Mouse (Mus musculus) layer of hippocampus, adult 8-10 months (tissue): ENCODE data around the gene Dtd1. TPM values are rescaled to one million over a fixed set of nuclear protein-coding genes. Genes with fewer than 3 reads are reported as not detected.

Source experiments
- DNase-seq, 2 experiments: peaks; one replicate each; pipeline ENCODE4 v3.0.0; 2022; ENCODE audit warnings: low spot score in 2 of 2
- total RNA-seq, 4 experiments: library from RNA; stranded (reverse); gene quantifications; 2 replicates each; pipeline ENCODE4 v1.2.4; 2022

Gene Dtd1
- total RNA-seq, 4 experiments from 2014 or later = 59.2 to 73.7 (median 68.7) TPM

DNA sequence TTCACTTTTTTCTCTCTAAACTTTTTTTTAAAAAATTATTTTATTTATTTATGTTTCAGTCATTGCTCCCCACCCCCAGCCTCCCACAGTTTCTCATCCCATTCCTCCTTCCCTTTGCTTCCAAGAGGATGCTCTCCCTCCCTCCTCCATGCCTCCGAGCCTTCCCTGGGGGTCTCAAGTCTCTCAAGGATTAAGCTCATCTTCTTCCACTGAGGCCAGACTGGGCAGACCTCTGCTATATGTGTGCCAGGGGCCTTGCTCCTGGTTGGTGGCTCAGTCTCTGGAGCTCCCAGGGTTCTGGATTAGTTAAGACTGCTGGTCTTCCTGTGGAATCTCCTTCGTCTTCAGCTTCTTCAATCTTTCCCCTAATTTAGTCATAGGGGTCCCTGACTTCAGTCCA is 110.0 kb downstream of the Dtd1 start:
- DNase-seq = no peak

- DNase-seq = no peak
Measured at GRCm38 (mm10) chr2:144714596-144714995, 114.9 kb downstream of the Dtd1 start.

- no peak for DNase-seq
Measured at GRCm38 (mm10) chr2:144715211-144715768, 115.6 kb downstream of the Dtd1 start.

- no peak for DNase-seq
Measured at GRCm38 (mm10) chr2:144716248-144716647, 116.6 kb downstream of the Dtd1 start.

GRCm38 (mm10) chr2:144718273-144718672 is 118.6 kb downstream of the Dtd1 start:
- no peak for DNase-seq

DNA sequence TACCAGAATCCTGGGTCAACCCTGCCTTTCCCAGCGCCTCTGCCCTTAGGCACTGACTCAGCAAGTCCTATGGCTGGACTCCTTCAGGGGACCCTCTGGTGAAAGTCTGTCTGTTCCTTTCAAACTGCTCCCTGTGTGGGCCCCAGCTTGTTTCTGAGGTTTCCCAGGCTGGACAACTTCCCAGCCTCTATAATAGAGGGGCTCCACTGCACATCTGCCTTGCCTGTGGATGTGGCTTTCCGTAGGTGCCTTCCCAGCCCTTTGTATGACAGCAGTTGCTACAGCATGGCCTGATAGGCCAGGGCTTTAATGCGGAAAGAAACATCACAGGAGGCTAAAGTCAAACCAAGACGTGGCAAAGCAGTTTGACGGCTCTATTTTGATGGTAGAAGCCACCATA is 119.6 kb downstream of the Dtd1 start:
- DNase-seq = no peak

- DNase-seq = no peak
Measured at GRCm38 (mm10) chr2:144719718-144720117, 120.0 kb downstream of the Dtd1 start.

DNA sequence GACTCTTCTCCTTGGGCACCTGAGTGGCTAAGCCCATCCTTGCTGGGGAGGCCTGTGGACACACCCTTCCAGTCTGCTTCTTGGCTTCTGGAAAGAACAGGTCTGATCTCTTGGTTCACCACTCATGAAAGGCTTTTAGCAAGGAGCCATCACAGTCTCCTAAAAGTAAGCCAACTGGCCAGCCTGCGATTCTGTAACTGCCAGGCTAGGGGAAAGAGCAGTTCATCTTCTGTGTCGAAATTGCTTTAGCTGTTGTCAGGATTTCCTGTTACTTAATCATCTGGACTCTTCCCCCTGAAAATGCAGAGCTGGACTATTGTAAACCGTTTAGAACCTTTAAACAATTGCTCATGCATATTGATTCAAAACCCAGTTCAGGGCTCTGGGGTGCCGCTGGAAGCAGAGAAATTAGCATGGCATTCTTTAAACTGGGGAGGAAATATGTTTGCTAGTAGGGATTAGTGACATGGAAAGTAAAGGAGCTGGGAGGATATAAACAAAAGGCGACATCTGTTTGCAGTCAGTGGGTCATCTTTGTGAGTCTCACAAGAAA is 120.8 kb downstream of the Dtd1 start:
- no peak for DNase-seq

GRCm38 (mm10) chr2:144724679-144725078 is 125.0 kb downstream of the Dtd1 start:
- no peak for DNase-seq

- DNase-seq = no peak
Measured at GRCm38 (mm10) chr2:144727136-144727535, 127.4 kb downstream of the Dtd1 start.

GRCm38 (mm10) chr2:144729776-144730175 is 130.1 kb downstream of the Dtd1 start:
- no peak for DNase-seq

DNA sequence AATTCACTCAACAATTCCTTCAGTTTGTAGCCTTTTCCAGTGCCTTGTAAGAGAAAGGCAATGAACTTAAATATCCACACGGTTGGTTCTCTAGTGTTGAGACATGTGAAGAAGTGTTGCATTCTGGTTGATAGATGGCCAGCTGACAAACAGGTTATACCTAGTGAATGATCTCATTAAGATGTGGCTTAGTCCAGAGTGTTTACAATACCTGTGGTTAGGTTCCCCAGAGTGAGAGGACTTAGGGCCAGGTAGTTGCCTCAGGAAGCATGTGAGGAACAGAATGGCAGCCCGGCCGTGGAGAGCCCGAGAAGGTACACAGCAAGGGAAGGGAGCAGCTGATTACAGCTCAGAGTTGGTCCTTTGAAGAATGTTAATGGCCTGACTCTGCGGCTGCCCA is 138.5 kb downstream of the Dtd1 start:
- DNase-seq = no peak

- no peak for DNase-seq
Measured at GRCm38 (mm10) chr2:144738576-144738975, 138.9 kb downstream of the Dtd1 start.

GRCm38 (mm10) chr2:144740577-144740997 is 140.9 kb downstream of the Dtd1 start:
- DNase-seq = no peak

DNA sequence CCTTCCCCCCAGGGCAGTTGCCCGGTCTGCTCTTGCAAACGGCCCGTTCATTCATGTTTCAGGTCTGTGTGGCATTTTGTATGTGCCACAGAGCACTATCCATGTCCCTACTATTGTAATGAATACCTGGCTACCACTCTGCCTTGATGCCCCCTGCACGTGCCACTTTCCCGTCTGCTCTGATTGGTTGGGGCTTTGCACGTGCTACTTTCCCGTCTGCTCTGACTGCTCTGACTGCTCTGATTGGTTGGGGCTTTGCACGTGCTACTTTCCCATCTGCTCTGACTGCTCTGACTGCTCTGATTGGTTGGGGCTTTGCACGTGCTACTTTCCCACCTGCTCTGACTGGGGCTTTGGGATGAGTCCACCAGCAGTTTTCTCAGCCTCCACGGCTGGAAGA is 142.3 kb downstream of the Dtd1 start:
- no peak for DNase-seq

- DNase-seq = no peak
Measured at GRCm38 (mm10) chr2:144743316-144743715, 143.6 kb downstream of the Dtd1 start.

DNA sequence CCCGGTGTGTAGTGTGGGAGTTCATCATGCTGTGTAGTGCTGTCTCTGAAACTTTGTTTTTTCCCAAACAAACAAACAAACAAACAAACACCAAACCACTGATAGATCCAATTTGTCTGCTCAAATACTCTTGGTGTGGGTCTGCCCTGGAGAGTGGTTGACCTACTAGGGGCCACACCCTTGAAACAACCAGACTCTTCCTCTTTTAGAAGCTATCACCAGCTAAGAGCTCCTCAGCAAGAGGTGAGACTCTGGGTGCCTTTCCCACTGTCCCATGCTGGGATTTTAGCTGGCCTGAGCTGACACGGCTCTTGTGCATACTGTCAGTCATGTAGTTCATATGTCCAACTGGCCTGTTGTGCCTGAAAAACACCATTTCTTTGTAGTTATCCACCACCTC is 145.6 kb downstream of the Dtd1 start:
- DNase-seq = no peak

DNA sequence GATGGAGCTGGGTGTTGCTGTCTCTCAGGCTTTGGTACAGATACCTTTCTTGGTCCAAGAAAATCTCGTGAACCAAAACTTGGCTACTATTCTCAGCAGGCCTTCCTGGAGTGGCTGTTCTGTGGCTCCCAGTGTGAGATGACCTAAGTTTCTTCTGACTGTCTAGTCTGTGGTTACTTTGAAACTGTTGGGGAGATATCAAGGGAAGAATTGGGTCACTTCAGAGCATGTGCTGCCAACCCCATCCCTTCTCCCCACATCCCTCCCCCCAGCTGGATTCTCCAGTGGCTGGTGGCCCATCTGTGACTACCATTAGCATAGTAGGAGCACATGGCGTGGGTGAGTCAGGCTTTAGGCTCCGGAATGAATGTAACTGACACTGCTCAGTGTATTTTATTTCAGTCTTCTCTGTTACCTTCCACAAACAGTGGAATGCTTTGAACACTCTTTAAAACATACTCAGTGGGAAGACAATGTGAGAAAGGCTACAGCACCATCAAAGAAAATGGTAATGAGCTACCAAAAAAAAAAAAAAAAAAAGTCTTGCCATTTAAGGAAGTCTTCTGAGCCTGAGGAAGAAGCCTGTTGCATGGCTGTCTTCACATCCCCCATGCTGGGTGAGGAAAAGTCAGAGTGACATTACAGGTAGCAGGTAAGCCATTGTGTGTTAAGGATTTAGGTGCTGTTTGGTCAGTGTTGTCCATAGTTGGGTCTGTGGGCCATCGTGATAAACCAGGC is 146.5 kb downstream of the Dtd1 start:
- no peak for DNase-seq

DNA sequence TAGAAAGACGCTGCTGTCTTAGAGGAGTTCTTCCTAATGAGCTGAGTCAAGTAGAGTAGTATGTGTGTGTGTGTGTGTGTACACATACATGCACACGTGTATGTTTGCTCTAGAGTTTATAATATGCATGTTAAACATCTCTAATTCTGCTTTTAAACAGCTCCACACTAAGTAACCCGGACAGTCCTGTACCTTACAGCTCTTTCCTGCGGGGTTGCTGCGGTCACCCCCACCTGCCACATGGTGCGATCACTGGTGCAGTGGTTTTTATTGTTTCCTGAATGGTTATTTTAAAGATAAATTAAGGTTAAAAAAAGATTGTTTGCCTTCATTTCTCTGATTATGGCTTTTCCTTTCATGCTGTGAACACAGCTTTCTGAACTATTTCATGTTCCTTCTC is 153.9 kb downstream of the Dtd1 start:
- no peak for DNase-seq

DNA sequence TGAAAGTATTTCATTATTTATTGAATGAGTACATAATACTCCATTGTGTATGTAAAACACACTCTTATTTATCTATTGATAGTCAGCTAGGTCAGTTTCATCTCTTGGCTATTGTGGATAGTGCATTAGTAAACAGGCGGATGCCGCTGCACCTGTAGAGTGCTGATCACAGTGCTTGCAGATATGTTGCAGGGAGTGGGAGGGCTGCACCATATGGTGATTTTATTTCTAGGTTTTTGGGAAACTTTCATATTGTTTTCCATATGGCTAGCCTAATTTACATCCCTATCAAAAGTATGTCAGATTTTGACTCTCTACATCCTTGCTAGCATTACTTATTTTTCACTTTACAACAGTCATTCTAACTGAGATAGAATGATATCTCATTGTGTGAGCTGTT is 155.3 kb downstream of the Dtd1 start:
- no peak for DNase-seq

- no peak for DNase-seq
Measured at GRCm38 (mm10) chr2:144760666-144761065, 161.0 kb downstream of the Dtd1 start.

GRCm38 (mm10) chr2:144763706-144764105 is 164.0 kb downstream of the Dtd1 start:
- DNase-seq = no peak
